Mouse (Mus musculus) ovary, postnatal 14 days (tissue): ENCODE data around the gene Tcf12.

Source experiments
- DNase-seq: peaks from one replicate; pipeline ENCODE4 v3.0.0; 2022; ENCODE audit warnings: low spot score

The Tcf12 gene

GRCm38 (mm10) chr9:71835203-71835815 is 276.4 kb downstream of the Tcf12 start:
- no peak for DNase-seq

GRCm38 (mm10) chr9:71834707-71835106 is 277.0 kb downstream of the Tcf12 start:
- DNase-seq: no peak

DNA sequence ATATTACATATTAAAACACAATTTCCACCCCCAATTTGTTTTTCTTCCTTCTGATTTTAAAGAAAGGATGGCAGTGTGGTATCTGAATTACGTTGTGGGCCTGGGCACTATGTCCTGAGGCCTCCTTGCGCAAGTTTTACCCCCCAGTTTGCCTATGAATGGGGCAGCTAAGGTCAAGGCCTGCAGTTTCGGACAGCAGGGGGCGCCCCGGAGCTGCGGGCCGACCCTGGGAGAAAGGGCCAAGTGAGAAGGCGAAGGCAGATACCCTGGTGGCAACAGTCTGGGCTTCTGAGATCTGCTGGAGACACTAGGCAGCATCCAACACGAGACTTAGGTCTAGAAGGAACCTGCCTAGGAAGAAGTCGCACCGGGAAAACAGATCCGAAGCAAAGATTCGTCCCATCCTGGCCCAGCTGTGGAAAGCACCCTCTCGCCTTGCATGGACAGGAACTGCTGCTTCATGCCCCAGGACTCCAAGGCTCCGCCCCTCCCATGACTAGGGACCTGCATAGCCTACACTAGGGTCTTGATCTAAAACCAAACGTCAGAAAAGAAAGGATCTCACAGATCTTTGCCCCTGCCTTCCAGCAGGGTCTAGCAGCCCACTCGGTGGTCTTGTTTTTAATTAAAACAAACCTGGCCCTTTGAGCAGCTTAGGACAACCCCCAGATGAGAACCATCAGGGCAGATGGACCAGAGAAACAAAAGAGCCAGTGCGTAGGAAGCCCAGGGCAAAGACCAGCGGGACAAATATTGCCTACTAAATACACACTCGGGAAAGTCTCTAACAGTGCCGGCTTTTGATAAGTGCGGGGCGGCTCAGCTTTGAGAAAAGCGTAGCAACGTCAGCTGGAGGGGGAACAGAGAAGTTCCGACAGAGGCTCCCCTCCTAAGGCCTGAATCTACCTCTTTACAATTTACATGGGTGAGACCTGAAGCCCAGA is 279.6 kb downstream of the Tcf12 start:
- DNase-seq: peak; percentile 62

DNA sequence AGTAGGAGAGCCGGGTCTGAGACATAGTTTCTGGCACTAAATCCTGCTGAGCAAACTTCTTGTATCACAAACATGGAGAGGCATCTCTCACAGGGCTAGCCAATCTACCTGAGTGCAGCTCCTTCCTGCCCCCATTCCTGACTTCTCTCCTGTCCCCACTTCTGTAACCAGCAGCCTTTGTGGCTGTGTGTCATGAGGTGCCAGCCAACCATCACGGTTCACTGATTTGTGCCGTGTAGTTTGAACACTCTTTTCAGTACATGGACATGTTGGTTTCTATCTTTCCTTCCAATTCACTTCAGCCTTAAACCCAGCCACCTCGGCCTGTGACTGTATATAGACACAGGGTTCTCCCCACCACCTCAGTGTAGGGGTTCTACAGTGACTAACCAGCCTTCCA is 280.7 kb downstream of the Tcf12 start:
- DNase-seq: no peak

- no peak for DNase-seq
Observed at GRCm38 (mm10) chr9:71830365-71830764, 281.3 kb downstream of the Tcf12 start.

DNA sequence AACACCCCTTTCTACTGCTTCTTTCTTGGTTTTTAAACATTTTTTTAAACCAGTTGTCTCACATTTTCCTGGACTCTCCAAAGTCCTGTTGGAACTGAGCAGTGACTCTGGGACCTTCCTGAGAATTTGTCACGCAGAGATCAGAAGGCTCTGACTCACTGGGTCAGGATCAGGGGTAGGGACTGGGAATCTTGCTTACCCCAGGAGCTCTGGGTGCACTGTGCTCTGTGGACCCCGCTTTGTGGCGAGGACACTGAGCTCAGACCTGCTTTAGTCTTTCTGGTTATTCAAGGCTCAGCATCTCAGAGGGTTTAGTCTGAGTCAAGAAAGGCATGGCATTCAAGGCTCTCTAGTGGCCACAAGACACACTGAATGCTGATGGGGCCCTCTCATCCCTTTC is 281.9 kb downstream of the Tcf12 start:
- no peak for DNase-seq

- no peak for DNase-seq
Observed at GRCm38 (mm10) chr9:71829137-71829536, 282.5 kb downstream of the Tcf12 start.

GRCm38 (mm10) chr9:71827371-71827770 is 284.3 kb downstream of the Tcf12 start:
- DNase-seq: no peak

DNA sequence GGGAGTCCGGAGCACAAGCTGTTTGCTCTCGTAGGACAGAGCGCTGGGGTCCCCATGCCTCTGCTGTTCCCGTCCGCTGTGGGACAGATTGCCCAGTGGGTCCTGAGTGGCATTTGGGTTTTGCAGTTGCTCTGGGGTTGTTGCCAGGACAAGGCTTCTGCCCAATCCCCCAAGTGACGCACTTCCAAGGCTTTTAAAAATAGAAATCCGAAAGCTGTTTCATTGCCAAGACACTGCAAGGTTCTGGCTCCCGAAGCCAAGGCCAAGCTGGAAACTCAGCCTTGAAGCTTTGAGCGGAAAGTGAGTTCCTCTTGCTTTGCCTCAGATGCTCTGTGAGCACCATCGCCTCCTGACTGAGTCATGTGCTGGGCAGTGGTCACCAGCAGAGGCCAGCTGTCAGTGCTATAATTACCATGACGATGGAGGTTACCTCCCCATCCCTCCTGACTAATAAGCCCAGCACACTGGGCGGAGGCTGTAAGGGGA is 285.6 kb downstream of the Tcf12 start:
- peak; percentile 38 for DNase-seq

- DNase-seq: no peak
Observed at GRCm38 (mm10) chr9:71822003-71822402, 289.7 kb downstream of the Tcf12 start.

- no peak for DNase-seq
Observed at GRCm38 (mm10) chr9:71818453-71818852, 293.2 kb downstream of the Tcf12 start.

GRCm38 (mm10) chr9:71816121-71816520 is 295.6 kb downstream of the Tcf12 start:
- no peak for DNase-seq

DNA sequence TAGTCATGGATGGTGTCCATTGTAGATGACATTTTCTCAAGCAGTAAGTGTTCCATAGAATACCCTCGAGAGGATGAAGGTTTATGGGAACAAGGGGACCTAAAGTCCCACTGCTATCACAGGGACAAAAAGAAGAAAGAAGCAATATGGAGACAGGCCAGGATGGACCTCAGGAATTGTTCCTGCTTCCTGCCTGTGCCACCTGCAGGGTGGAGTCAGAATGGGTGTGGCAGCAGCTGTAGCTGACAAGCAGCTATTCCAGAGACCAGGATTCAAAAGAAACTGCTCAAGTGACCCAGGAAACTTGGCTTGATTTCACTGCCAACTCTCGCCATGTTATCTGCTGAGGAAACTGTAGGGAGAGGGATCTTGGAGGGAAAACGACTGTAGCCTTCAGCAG is 298.1 kb downstream of the Tcf12 start:
- DNase-seq: no peak

GRCm38 (mm10) chr9:71812914-71813313 is 298.8 kb downstream of the Tcf12 start:
- no peak for DNase-seq

- no peak for DNase-seq
Observed at GRCm38 (mm10) chr9:71812402-71812801, 299.3 kb downstream of the Tcf12 start.

DNA sequence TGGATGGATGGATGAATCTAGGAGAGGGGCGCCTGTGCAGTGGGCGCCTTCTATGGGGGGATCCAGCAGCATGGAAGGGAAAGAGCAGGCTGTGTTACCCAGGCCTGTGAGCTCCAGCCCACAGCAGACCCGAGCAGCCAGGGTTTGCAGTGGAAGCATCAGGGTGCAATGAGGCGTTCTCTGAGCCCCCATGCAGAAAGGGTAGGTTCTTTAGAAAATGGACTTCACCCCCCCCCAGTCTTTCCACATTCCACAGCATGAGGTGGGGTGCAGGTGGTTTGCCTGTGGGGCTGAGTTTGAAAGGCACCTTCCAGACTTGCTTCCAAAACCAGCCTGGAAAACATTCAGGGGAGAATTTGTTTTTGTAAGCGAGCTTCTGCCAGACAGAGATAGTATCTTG is 300.3 kb downstream of the Tcf12 start:
- DNase-seq: no peak

GRCm38 (mm10) chr9:71810723-71811122 is 300.9 kb downstream of the Tcf12 start:
- no peak for DNase-seq

DNA sequence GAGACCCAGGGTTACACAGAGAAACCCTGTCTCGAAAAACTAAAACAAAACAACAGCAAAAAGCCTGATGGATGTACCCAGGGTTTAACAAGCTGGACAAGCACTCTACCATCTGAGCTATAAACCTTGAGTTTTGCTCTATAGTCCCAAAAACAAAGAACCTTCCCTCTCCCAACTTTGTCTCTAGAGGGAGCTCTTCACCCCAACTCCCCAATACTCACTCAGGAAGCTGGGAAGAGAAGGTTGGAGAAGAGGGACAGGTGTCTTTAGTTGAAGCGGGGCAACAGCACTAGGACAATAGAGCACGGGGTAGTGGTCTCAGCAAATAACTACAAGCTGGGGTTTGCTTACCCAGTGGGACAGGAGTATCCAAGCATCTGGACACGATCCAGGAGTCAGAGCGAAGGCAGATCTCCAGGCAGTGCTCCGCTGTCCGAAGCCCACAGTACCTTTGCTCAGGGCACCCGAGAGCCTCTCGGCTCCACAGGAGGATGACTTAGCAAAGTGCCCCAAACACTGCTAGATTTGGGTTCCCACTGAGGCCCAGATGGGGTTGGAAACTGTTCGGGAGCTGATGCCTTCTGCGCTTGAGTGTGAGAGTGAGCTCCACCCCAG is 302.9 kb downstream of the Tcf12 start:
- DNase-seq: no peak

DNA sequence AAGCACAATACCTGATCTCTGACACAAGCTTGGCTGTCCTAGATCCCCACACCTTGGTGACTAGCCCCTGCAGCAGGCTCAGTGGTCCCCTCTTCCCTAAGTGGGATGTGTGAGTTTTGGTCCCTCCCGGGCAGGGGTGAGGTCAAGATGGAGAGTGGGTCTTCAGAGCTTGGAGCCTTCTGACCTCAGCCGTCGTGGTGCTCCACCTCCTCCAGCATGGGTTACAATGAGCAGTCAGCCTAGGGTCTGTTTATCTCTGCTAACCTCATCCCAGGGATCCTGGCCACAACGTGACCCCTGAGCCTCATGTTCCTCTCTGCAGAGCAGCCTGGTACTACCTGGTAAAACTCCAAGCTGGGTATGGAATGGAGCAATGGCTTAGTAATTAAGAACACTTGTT is 303.9 kb downstream of the Tcf12 start:
- no peak for DNase-seq

DNA sequence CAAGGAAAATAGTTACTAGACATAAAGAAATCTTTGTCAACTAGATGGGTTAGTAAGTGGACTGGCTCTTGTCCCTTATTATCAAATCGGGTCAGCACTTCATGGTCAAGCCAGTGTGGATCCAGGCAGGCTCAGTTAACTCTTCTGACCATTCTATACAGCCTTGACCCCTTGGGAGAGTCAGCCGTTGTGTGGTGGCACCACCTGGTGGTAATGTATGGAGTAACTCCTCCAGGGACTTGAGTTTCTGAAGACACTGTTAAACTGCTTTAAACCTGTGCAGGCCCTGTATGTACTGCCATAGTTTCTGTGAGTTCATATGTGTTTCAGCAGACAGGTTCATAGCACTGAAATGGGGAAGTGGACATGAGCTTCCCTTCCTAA is 305.3 kb downstream of the Tcf12 start:
- DNase-seq: peak; percentile 81

GRCm38 (mm10) chr9:71805646-71806421 is 305.8 kb downstream of the Tcf12 start:
- DNase-seq: no peak

DNA sequence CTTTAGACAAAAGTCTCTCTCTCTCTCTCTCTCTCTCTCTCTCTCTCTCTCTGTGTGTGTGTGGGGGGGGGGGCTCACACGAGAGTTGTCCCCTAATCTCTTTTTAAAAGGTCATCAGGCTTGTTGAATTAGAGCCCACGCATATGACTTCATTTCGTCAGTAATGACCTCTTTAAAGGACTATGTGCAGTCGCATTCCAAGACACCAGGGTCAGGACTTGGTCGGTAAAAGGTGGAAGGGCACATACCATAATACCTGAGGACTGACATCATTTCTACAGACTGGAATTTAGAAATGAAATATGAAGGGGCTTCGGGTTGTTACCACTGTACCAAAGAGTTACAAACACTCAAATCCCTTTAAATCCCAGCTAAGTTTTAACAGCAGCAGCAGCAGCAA is 307.6 kb downstream of the Tcf12 start:
- no peak for DNase-seq
